Mouse (Mus musculus): Measurements from ENCODE around the gene Cabp4. TPM values are rescaled to one million over a fixed set of nuclear protein-coding genes. Genes with fewer than 3 reads are reported as not detected.
"Not testable (repeated sequence)": the region's sequence is repeated elsewhere in the genome, so short reads cannot be mapped to it uniquely, and the experiment has no call there.

The Cabp4 gene
- polyA plus RNA-seq, 1 experiment from 2014 or later: 0.14 TPM

- 0 out of 2 replicates have a peak, but pooled peaks cover 3% of the 10 kb centered on the region for H3K27me3 ChIP-seq (replicated peaks; ENCODE audit: low read depth, poor library complexity, severe bottlenecking)
- DNase-seq (ENCODE audit: low spot score): no peak
- H3K4me1 ChIP-seq: peaks cover 8% of the 10 kb centered on the region
- 89% methylated on average over 5 of the region's 5 CpGs for WGBS
- H3K36me3 ChIP-seq (replicated peaks): peaks cover 8% of the 10 kb centered on the region
- H3K27ac ChIP-seq (replicated peaks): no peak overlapping the region
- no peaks in the 10 kb centered on the region for H3K9me3 ChIP-seq
- no peak overlapping the region for H3K4me3 ChIP-seq
Observed at GRCm38 (mm10) chr19:4137913-4138312, 5.9 kb downstream of the Cabp4 start.

DNA sequence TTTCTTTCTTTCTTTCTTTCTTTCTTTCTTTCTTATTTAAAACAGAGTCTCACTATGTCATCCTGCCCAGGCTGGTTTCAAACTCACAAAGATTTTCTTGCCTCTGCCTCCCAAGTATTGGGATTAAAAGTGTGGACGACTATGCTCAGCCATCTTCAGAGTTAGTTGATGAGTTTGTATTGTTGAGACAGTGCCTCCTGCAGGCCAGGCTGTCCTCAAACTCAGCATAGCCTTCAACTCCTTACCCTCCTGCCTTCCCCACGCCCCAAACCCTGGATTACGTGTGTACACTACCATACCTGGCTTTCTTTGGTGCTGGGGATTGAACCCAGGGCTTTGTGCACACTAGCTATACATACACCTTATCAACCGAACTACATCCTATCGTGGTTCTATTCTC, 7.4 kb downstream of the Cabp4 start:
- H3K9me3 ChIP-seq: no peaks in the 10 kb centered on the region
- H3K4me1 ChIP-seq: peaks cover 8% of the 10 kb centered on the region
- 80% methylated on average over 5 of the region's 5 CpGs for WGBS
- peaks cover 23% of the 10 kb centered on the region for H3K36me3 ChIP-seq (replicated peaks)
- 0 out of 2 replicates have a peak, but pooled peaks cover 3% of the 10 kb centered on the region for H3K27me3 ChIP-seq (replicated peaks; ENCODE audit: low read depth, poor library complexity, severe bottlenecking)
- DNase-seq (ENCODE audit: low spot score): no peak
- H3K27ac ChIP-seq (replicated peaks): no peak overlapping the region
- no peak overlapping the region for H3K4me3 ChIP-seq

- not testable (repeated sequence) for H3K9me3 ChIP-seq; H3K4me1 ChIP-seq; H3K27me3 ChIP-seq (replicated peaks; ENCODE audit: low read depth, poor library complexity, severe bottlenecking); DNase-seq (ENCODE audit: low spot score); H3K27ac ChIP-seq (replicated peaks); H3K4me3 ChIP-seq
- H3K36me3 ChIP-seq (replicated peaks): peaks cover 28% of the 10 kb centered on the region
- WGBS: 19% methylated on average over 8 of the region's 8 CpGs
Observed at GRCm38 (mm10) chr19:4135963-4136345, 7.9 kb downstream of the Cabp4 start.

GRCm38 (mm10) chr19:4135229-4135962, 8.4 kb downstream of the Cabp4 start:
- WGBS: 84% methylated on average over 6 of the region's 6 CpGs
- H3K4me1 ChIP-seq; H3K4me3 ChIP-seq; H3K9me3 ChIP-seq; H3K27me3 ChIP-seq (replicated peaks; ENCODE audit: low read depth, poor library complexity, severe bottlenecking); H3K27ac ChIP-seq (replicated peaks); DNase-seq (ENCODE audit: low spot score): not testable (repeated sequence)
- peaks cover 34% of the 10 kb centered on the region for H3K36me3 ChIP-seq (replicated peaks)

- Histone ChIP-seq H3K27ac (replicated peaks) (no peak overlapping the region), H3K4me3 (no peak overlapping the region), H3K4me1 (peaks cover 4% of the 10 kb centered on the region), H3K36me3 (replicated peaks) (peaks cover 44% of the 10 kb centered on the region), H3K9me3 (no peaks in the 10 kb centered on the region), H3K27me3 (replicated peaks; ENCODE audit: low read depth, poor library complexity, severe bottlenecking) (0 out of 2 replicates have a peak, but pooled peaks cover 3% of the 10 kb centered on the region)
- WGBS: 91% methylated on average over 4 of the region's 4 CpGs
- DNase-seq (ENCODE audit: low spot score): no peak
Observed at GRCm38 (mm10) chr19:4134354-4134753, 9.5 kb downstream of the Cabp4 start.

- Histone ChIP-seq H3K9me3 (no peaks in the 10 kb centered on the region), H3K36me3 (replicated peaks) (peaks cover 65% of the 10 kb centered on the region), H3K4me3 (no peak overlapping the region), H3K27me3 (replicated peaks; ENCODE audit: low read depth, poor library complexity, severe bottlenecking) (no peaks in the 10 kb centered on the region), H3K27ac (replicated peaks) (no peak overlapping the region), H3K4me1 (peaks cover 9% of the 10 kb centered on the region)
- WGBS: 95% methylated on average over 2 of the region's 2 CpGs
- no peak for DNase-seq (ENCODE audit: low spot score)
Observed at GRCm38 (mm10) chr19:4131768-4132167, 12.1 kb downstream of the Cabp4 start.

DNA sequence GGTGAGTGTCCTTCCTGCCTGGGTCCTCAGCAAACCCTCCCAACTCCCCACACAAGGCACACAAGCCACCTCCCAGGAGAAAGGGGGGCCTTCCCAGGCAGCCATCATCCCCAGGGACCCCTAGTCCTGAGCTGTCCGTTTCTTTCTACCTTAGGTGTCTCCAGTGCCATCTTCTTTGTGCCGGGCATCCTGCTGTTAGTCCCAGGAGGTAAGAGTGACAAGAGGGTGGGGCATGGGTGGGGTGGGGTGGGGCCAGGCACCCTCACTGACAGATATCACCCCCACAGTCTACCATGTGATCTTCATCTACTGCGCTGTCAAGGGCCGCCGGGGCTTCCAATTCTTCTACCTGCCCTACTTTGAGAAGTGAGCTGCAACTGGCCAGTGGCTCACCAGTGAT, 12.8 kb downstream of the Cabp4 start:
- no peak overlapping the region for H3K27ac ChIP-seq (replicated peaks)
- 91% methylated on average over 5 of the region's 5 CpGs for WGBS
- no peaks in the 10 kb centered on the region for H3K27me3 ChIP-seq (replicated peaks; ENCODE audit: low read depth, poor library complexity, severe bottlenecking)
- no peak overlapping the region for H3K4me3 ChIP-seq
- no peak for DNase-seq (ENCODE audit: low spot score)
- peaks cover 65% of the 10 kb centered on the region for H3K36me3 ChIP-seq (replicated peaks)
- H3K4me1 ChIP-seq: peaks cover 16% of the 10 kb centered on the region
- no peaks in the 10 kb centered on the region for H3K9me3 ChIP-seq

DNA sequence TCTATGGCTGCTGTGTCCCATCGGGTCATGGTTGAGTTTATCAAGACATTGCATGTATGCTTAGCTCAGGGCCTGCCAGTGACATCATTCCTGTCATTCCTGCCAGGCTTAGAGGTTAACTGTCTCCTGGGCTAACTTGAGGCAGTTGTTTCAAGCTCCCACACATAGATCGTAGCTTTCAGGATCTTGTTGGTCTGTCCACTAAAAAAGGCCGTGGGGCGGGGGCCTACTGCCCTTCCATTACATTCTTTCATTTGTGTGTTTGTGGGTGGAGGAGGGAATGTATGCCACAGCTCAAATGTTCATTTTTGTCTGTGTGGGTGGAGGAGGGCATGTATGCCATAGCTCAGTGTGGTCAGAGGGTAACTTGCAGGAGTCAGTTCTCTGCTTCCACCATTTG, 13.7 kb downstream of the Cabp4 start:
- Histone ChIP-seq H3K36me3 (replicated peaks) (peaks cover 65% of the 10 kb centered on the region), H3K9me3 (no peaks in the 10 kb centered on the region), H3K4me3 (no peak overlapping the region), H3K27ac (replicated peaks) (no peak overlapping the region), H3K4me1 (peaks cover 22% of the 10 kb centered on the region), H3K27me3 (replicated peaks; ENCODE audit: low read depth, poor library complexity, severe bottlenecking) (no peaks in the 10 kb centered on the region)
- no peak for DNase-seq (ENCODE audit: low spot score)
- 91% methylated on average over 4 of the region's 4 CpGs for WGBS

DNA sequence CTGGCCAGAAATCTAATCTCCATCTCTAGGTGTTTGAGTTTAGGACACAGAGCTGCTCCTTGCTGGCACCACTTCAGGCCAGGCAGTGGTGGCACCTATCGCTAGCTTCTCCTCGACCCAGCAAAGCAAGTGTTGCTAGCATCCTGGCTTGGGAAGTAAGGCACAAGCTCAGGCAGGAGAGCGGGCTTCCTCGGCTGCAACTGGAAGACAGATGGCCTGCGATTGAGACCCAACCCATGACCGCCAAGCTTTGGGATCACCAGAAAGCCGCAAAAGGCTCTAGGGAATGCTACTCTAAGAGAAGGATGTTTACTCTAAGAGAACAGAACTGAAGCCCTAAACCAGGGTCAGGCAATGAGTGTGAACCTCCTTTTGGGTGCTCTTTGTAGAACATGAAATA, 14.4 kb downstream of the Cabp4 start:
- no peak for DNase-seq (ENCODE audit: low spot score)
- 93% methylated on average over 7 of the region's 7 CpGs for WGBS
- Histone ChIP-seq H3K4me3 (no peak overlapping the region), H3K4me1 (peaks cover 28% of the 10 kb centered on the region), H3K27ac (replicated peaks) (no peak overlapping the region), H3K9me3 (no peaks in the 10 kb centered on the region), H3K36me3 (replicated peaks) (peaks cover 65% of the 10 kb centered on the region), H3K27me3 (replicated peaks; ENCODE audit: low read depth, poor library complexity, severe bottlenecking) (no peaks in the 10 kb centered on the region)

- DNase-seq (ENCODE audit: low spot score): peak; percentile 22
- Histone ChIP-seq H3K4me3 (peak overlapping the region; percentile 74), H3K27ac (replicated peaks) (peak overlapping the region; percentile 86; the same call in 1 of the 2 replicates), H3K36me3 (replicated peaks) (peaks cover 47% of the 10 kb centered on the region), H3K27me3 (replicated peaks; ENCODE audit: low read depth, poor library complexity, severe bottlenecking) (no peaks in the 10 kb centered on the region), H3K4me1 (peaks cover 31% of the 10 kb centered on the region), H3K9me3 (no peaks in the 10 kb centered on the region)
- whole genome bisulfite sequencing: 62% methylated on average over 7 of the region's 7 CpGs
Observed at GRCm38 (mm10) chr19:4126759-4127495, 16.9 kb downstream of the Cabp4 start.

DNA sequence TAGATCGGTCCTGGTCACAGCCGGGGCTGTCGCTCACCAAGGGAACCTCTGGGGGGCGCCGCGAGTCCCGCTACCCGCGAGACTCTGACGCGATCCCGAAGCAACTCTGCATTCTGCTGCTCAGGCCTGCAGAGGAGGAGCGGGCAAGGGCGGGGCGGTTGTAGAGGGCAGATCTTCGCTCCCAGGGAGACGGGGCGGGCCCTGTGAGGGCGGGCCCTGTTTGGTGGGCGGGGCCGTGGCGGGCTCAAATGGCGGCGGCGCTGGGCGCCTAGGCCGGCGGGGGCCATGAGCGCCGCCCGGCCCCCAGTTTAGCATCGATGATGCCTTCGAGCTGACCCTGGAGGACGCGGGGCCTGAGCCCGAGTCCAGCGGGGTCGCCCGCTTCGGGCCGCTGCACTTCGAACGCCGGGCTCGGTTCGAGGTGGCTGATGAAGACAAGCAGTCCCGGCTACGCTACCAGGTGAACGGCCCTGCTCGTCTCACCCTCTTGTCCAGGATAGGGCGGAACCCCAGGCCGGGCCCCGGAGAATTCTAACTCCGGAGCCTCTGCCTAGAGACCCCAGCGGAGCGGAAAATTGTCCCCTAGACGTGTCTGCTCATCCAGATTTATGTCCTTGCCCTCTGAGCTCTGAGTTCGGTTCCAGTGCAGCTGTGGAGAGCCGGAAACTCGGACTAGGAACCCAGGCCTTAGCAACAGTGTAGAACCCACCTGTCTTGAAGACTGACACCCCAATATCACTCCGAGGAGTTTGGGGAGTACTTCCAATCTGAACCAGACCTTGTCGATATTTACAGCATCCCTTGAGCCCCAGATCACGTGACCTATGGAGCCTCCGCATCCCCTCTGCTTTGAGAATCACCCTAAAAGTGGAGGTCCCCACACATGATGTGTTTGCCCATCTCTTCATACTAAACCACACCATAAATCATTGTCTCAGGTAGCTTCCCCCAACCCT, 17.8 kb downstream of the Cabp4 start, which contains the start of gene Aip:
Gene Aip, minus strand, starts transcription at position 118 of the 956 bp plus-strand sequence.
- peak; percentile 99 for DNase-seq (ENCODE audit: low spot score)
- Histone ChIP-seq H3K9me3 (no peaks in the 10 kb centered on the region), H3K27ac (replicated peaks) (peak within 1 kb of the TSS; percentile 86), H3K36me3 (replicated peaks) (peaks cover 38% of the 10 kb centered on the region), H3K4me1 (peaks cover 32% of the 10 kb centered on the region), H3K27me3 (replicated peaks; ENCODE audit: low read depth, poor library complexity, severe bottlenecking) (no peaks in the 10 kb centered on the region), H3K4me3 (peak within 1 kb of the TSS; percentile 74)
- WGBS: 1% methylated on average over 64 of the region's 64 CpGs

GRCm38 (mm10) chr19:4125268-4125667, 18.6 kb downstream of the Cabp4 start:
- Histone ChIP-seq H3K36me3 (replicated peaks) (peaks cover 30% of the 10 kb centered on the region), H3K27ac (replicated peaks) (peak overlapping the region; percentile 86), H3K4me3 (peak overlapping the region; percentile 74), H3K4me1 (peaks cover 39% of the 10 kb centered on the region)
- 20% methylated on average over 4 of the region's 4 CpGs for WGBS
- DNase-seq (ENCODE audit: low spot score): peak; percentile 17
- not testable (repeated sequence) for H3K9me3 ChIP-seq; H3K27me3 ChIP-seq (replicated peaks; ENCODE audit: low read depth, poor library complexity, severe bottlenecking)
